Mouse (Mus musculus) cortical plate, adult 2 months (tissue): ENCODE data around the gene Ciita. TPM values are rescaled to one million over a fixed set of nuclear protein-coding genes. Genes with fewer than 3 reads are reported as not detected.

ENCODE experiments used
- H3K27ac ChIP-seq: fragments of 200-500 bp; 2 replicates; pipeline ENCODE4 v1.5.1; 2012; ENCODE audit warnings: low read length, control low read depth, inconsistent platforms; ENCODE audit not compliant: insufficient read depth
- H3K4me1 ChIP-seq: fragments of 200-500 bp; 2 replicates; pipeline ENCODE4 v1.6.1; 2011; ENCODE audit warnings: low read length; ENCODE audit not compliant: control insufficient read depth, insufficient read depth
- H3K4me3 ChIP-seq: fragments of 200-500 bp; 2 replicates; pipeline ENCODE4 v1.5.1; 2011; ENCODE audit warnings: mild to moderate bottlenecking, low read length, control low read depth; ENCODE audit not compliant: insufficient read depth
- CTCF ChIP-seq: fragments of 200-500 bp; IDR thresholded peaks from 2 replicates; pipeline ENCODE4 v1.5.1; 2011; ENCODE audit warnings: mild to moderate bottlenecking, control low read depth, low read length; ENCODE audit not compliant: insufficient read depth; ENCODE audit errors: extremely low read depth
- POLR2A ChIP-seq: fragments of 200-500 bp; IDR thresholded peaks from 2 replicates; pipeline ENCODE4 v1.6.1; 2011; ENCODE audit warnings: mild to moderate bottlenecking, low read length, control low read depth; ENCODE audit not compliant: insufficient read depth; ENCODE audit errors: extremely low read depth
- polyA plus RNA-seq: library from polyadenylated mRNA; depleted of rRNA; stranded (reverse); fragments of >200 nt; gene quantifications from 2 replicates; pipeline ENCODE4 v1.2.3, GENCODE M21; 2012

Ciita gene
- polyA plus RNA-seq, 1 experiment, result 0.06 TPM

DNA sequence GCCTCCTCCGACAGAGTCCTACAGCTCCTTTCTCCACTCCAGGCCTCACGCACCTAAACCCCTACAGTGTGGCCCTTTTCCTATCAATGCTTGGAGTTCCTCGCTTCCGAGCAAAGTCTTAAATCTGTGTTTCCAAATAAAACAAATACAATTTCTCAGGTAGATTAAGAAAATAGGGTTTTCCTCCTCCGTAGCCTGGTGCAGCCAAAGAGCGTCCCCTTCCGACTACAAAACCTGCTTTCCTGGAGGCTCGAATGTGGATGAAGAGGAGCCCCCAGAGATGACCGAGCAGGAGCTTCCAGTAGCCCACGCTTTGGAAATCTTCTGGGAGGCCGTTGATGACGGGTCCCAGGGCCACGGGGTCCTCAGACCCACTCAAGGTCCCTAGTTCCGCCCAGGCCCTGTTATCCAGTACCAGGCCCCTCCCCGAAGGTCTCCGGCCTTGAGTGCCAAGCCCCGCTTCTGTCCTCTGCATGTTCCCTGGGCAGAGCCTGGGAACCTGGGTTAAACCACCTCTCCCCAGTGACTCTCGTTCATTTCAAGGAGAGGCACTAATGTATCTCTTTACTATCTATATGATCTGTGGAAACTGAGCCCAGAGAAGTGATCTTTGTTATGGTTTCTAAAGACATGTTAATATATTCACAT lies 10.8 kb downstream of the Ciita start:
- no peaks in the 10 kb centered on the region for H3K4me1 ChIP-seq
- H3K27ac ChIP-seq, result no peak overlapping the region
- no peak overlapping the region for H3K4me3 ChIP-seq
- TF ChIP-seq CTCF (no peak), POLR2A (no peak)

DNA sequence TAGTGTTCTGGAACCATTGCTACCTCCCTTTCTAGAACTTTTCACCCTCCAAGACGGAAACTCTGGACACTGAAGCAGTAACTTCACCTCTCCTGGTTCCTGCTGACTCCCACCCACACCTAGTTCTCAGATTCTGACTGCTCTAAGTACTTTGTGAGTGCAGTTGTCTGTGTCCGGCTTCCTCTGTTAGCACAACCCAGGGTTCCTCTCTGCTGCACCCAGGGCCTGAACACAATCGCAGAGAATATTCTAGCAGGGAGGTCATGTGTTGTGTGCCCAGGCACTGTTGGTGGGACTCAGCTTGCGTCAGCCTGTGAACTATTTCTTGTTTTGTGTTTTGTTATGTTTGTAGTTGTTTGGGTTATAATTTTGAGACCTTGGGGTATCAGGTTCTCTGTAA lies 11.9 kb downstream of the Ciita start:
- Histone ChIP-seq H3K27ac (no peak overlapping the region), H3K4me3 (no peak overlapping the region), H3K4me1 (no peaks in the 10 kb centered on the region)
- TF ChIP-seq POLR2A, result no peak
- TF ChIP-seq CTCF, result no peak

DNA sequence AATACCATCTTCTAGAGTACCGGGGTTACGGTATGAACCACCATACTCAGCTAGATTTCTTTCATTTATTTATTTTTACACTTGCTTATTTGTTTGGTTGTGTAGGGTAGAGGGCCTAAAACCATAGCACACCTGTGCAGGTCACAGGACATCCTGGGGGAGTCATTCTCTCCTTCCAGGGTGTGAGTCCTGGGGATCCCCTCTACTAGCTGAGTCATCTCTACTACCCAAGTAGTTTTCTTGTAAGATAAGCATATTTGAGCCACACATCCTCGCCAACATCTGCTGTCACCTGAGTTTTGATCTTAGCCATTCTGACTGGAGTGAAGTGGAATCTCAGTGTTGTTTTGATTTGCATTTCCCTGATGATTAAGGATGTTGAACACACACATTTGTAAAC lies 12.7 kb downstream of the Ciita start:
- TF ChIP-seq POLR2A (no peak), CTCF (no peak)
- Histone ChIP-seq H3K4me3 (no peak overlapping the region), H3K27ac (no peak overlapping the region), H3K4me1 (no peaks in the 10 kb centered on the region)

DNA sequence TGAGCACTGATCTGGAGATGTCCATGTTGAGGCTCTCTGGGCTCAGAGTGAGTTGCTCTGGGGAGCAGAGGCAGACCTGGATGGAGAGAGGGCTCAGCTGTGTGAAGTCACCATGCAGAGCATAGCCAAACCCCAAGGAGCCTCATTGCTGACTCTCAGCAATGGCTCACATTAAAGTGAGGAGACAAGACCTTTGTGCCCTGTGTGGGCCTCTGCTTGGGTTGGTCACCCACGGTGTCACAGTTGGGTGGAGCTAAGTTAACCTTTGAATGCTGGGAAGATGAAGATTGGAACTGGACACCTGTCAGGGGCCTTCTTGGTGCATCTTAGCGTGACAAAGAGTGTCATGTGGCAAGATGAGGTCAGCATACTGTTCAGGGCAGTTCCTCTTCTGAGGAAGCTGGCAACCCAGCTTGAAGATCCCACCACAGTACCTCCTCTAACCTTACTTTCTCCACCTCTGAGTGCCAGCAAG lies 16.0 kb downstream of the Ciita start:
- no peak for TF ChIP-seq POLR2A
- TF ChIP-seq CTCF, result no peak
- no peak overlapping the region for H3K27ac ChIP-seq
- H3K4me3 ChIP-seq, result no peak overlapping the region

DNA sequence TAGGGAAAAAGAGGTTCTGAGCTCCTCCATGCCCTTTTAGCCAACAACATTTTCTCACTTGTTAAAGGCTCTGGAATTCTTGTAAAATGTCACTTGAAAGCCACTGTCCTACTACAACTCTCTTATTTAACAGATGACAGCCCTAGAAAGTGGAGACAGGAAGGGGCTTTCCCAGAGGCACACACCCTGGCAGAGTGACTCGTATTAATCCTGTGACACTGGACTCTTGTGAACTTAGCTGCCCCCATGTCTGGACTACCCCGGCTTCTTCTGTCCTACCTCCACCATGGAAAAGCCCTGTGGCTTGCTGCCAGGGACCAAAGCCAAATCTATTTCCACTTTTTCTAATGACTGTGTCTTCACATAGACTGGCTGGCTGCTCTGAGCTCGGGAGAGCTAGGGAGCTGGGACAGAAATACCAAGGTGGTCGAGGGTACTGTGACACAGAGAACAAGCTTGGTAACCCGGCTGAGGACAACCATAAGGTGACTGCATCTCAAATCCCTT lies 18.3 kb downstream of the Ciita start:
- Histone ChIP-seq H3K4me3 (no peak overlapping the region), H3K27ac (no peak overlapping the region), H3K4me1 (no peaks in the 10 kb centered on the region)
- TF ChIP-seq POLR2A (no peak), CTCF (no peak)

More for the DNA sequence above, 16.0 kb downstream of the Ciita start:
- no peaks in the 10 kb centered on the region for H3K4me1 ChIP-seq

DNA sequence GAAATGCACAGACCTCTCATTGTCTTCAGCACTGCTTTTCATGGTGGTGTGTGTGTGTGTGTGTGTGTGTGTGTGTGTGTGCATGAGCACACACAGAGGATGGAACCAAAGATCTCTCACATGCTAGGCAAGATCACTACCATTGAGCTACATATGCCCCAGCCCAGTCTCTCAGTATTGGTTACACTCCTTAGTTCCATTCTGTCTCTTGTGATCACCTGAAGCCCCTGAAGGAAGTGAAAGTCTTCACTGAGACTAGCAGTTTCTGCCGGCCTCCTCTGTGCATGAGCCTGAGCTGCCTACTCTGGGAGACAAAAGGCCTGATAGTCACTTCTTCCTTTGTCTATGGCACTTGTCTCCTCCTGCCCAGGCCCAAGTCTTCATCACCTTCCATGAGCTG lies 19.3 kb downstream of the Ciita start:
- Histone ChIP-seq H3K27ac (no peak overlapping the region), H3K4me1 (no peaks in the 10 kb centered on the region), H3K4me3 (no peak overlapping the region)
- no peak for TF ChIP-seq POLR2A
- no peak for TF ChIP-seq CTCF

DNA sequence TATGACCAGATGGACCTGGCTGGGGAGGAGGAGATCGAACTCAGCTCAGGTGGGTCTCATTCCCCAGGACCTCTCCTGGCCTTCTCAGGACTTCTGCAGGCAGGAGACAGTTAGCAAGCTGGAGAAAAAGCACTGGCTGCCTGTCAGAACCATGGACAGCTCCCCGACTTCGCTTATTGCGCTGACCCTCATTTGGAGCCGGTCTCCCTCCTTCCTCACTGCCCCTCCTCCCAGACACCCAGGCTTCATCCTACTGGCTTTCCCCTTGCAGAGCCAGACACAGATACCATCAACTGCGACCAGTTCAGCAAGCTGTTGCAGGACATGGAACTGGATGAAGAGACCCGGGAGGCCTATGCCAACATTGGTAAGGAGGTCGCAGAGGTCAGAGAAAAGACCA lies 22.0 kb downstream of the Ciita start:
- H3K4me3 ChIP-seq, result no peak overlapping the region
- TF ChIP-seq POLR2A (no peak), CTCF (no peak)
- no peaks in the 10 kb centered on the region for H3K4me1 ChIP-seq
- H3K27ac ChIP-seq, result no peak overlapping the region

DNA sequence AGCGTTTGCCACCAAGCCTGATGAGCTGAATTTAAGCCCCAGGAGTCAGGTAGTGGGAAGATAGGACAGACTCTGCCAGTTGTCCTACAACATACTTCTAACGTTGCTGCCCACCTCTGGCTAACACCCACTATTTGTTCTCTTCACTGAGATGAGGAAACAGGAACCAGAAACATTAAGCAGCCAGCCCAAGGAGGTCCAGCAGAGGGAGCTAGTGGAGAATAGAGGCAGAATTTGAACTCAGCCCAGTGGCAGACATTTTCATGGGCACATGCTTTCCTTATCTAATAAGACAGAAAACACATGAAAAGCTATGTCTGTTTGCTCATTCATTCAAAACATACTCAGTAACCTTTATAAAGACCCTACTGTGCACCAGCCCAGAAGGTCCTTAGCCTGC lies 23.2 kb downstream of the Ciita start:
- Histone ChIP-seq H3K4me1 (no peaks in the 10 kb centered on the region), H3K4me3 (no peak overlapping the region), H3K27ac (no peak overlapping the region)
- TF ChIP-seq CTCF (no peak), POLR2A (no peak)

DNA sequence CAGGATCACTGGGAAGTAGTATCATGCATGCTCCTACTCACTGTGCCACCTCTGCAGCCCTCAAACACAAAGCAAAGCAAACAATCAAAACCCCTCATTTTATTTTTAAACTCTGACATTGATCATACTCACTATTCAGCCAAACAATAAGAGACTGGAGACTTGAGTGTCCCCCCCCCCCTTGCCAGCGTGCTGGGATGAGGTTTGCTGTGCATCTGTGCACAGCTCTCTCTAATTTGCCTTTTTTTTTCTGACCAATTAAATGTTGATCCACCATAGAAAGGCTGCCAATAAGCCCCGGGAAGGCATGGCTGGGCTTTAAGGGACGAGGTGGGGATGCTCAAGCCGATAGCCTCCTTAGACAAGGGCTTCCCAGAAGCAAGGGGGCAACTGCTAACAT lies 27.6 kb downstream of the Ciita start:
- Histone ChIP-seq H3K4me1 (no peaks in the 10 kb centered on the region), H3K27ac (no peak overlapping the region), H3K4me3 (no peak overlapping the region)
- TF ChIP-seq CTCF (no peak), POLR2A (no peak)

DNA sequence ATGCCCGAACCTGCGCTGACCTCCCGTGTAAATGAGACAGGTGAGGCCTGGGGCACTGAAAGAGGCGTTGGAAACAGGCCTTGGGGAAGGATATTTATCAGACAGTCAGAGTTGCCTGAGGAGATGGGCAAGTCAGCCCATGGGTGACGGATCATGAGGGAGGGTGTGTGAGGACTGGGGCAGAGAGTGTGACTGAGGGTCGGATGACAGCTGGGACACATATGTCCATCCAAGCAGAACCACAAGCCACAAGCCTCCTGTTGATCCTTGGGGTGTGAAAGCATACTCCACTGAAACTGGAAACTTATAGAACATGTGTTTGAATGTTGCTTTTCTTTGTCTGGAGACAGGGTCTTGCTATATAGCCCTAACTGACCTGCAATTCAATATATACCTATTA lies 28.8 kb downstream of the Ciita start:
- H3K27ac ChIP-seq, result no peak overlapping the region
- H3K4me3 ChIP-seq, result no peak overlapping the region
- H3K4me1 ChIP-seq, result no peaks in the 10 kb centered on the region
- TF ChIP-seq POLR2A, result no peak
- TF ChIP-seq CTCF, result no peak
